Mouse (Mus musculus) megakaryocyte, embryonic 14.5 days (primary cell): ENCODE results near the gene Scn7a. TPM values are rescaled to one million over a fixed set of nuclear protein-coding genes. Genes with fewer than 3 reads are reported as not detected.

ENCODE experiments used
- H3K27me3 ChIP-seq: replicated peaks from 2 replicates; pipeline ENCODE3; 2012; ENCODE audit warnings: inconsistent platforms
- H3K36me3 ChIP-seq: replicated peaks from 2 replicates; pipeline ENCODE3; 2012; ENCODE audit warnings: low read length, inconsistent platforms, mixed read lengths
- H3K4me1 ChIP-seq: 2 replicates; pipeline ENCODE4 v1.6.1; 2012; ENCODE audit warnings: inconsistent platforms
- H3K4me3 ChIP-seq: replicated peaks from 2 replicates; pipeline ENCODE3; 2012; ENCODE audit warnings: moderate library complexity, mild to moderate bottlenecking, inconsistent platforms
- H3K9me3 ChIP-seq: 2 replicates; pipeline ENCODE4 v1.6.1; 2012; ENCODE audit warnings: inconsistent platforms
- FLI1 ChIP-seq: IDR thresholded peaks from 2 replicates; pipeline ENCODE4 v1.6.1; 2012; ENCODE audit warnings: low read length, inconsistent platforms, mixed read lengths
- GATA1 ChIP-seq: IDR thresholded peaks from 3 replicates; pipeline ENCODE4 v1.6.1; 2012; ENCODE audit warnings: mixed read lengths, low read length, inconsistent platforms, borderline replicate concordance
- polyA plus RNA-seq: library from polyadenylated mRNA; stranded (reverse); fragments of >175 nt; gene quantifications from 2 replicates; pipeline ENCODE4 v1.2.3, GENCODE M21; 2012; ENCODE audit warnings: low replicate concordance; ENCODE audit not compliant: insufficient read depth

The Scn7a gene
- polyA plus RNA-seq, 1 experiment, result not detected

DNA sequence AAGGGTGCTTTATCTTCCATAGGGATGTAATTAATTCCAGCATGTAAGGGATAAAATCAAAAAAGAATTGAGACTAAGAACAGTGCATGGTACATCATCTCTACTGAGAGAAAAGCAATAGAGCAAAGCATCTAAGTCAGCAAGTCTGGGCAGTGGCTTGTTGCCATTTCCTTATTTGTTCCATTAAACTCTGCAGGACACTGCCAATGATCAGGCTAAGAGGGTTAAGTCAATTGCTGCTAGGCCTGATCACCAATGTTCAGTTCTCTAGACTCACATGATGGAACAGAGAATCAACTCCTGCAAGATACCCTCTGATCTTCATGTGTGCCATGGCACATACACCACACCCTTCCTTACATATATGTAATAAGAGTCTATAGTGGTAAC, 57.1 kb downstream of the Scn7a start:
- TF ChIP-seq GATA1, result no peak
- TF ChIP-seq FLI1, result no peak
- no peaks in the 10 kb centered on the region for H3K27me3 ChIP-seq
- no peaks in the 10 kb centered on the region for H3K36me3 ChIP-seq
- no peaks in the 10 kb centered on the region for H3K9me3 ChIP-seq
- no peak overlapping the region for H3K4me3 ChIP-seq
- H3K4me1 ChIP-seq, result no peaks in the 10 kb centered on the region

DNA sequence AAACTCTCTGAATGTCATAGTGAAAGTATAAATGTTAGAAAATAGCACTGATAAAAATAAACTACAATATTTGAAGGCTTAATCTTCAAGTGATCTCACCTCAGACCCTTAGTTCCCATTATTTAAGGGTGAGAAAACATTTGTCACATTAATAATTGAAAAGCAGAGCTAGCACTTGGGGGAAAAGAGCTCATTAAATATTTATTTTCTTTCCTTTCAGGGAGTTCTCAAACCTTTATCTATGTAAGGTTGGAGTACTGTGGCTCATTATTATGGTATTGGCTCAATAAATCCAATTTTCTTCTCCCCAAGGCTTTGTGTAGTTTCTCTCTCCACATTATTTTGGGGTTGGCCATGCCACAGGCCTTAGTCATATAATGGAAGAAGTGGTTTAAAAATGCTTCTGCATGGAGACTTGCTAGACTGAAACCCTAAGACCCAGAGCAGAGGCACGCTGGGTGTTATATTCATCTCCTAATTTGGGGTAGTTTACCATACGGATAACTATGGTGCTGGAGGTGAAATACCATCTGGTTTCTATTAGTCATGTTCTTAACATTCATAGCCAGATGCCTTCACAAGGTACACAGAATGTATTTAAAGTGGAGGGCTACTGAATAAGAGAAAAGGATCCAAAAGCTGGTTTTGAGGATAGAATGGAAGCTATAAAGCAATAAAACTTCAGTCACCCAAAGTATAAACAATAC, 57.7 kb downstream of the Scn7a start:
- TF ChIP-seq FLI1, result no peak
- no peaks in the 10 kb centered on the region for H3K36me3 ChIP-seq
- no peaks in the 10 kb centered on the region for H3K4me1 ChIP-seq
- no peak overlapping the region for H3K4me3 ChIP-seq
- H3K9me3 ChIP-seq, result no peaks in the 10 kb centered on the region
- no peaks in the 10 kb centered on the region for H3K27me3 ChIP-seq

DNA sequence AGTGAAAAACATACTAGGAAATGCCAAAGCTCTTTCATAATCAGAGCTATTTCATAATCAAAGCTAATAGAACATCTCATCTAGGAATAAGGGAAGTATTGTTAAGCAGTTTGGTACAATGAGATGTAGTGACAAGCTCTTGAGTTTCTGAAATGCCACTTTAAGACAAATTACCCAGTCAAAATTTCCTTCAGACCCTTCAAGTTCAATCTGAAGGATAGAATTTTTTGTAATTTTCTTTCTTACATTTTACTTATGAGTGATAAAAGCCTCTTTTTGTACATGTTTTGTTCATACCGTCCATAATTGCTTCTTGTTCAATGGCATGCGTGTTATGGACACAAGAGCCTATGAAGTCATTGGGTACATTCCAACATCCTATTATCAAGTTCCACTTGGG, 72.6 kb downstream of the Scn7a start:
- TF ChIP-seq GATA1, result no peak
- no peak for TF ChIP-seq FLI1
- Histone ChIP-seq H3K9me3 (peaks cover under 1% of the 10 kb centered on the region; the same call in 1 of the 2 replicates), H3K4me3 (no peak overlapping the region)

DNA sequence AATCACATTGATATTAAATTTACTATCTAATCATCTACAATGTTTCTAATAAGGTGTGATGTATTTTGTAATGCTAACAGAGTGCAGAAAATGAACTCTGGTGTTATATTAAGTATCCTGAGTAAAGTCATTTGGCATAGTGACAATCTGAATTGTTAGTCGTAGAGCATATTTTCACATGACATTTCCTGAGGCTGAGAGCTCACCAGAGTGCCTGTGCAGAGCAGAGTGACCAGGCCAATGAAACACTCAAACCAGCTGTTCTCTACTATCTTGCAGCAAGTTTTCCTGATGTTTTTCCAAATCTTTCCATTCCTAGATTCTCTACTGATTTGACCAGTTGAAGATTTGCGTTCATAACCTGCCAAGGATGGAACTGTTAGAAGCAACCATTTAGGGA, 92.4 kb downstream of the Scn7a start:
- Histone ChIP-seq H3K4me3 (no peak overlapping the region), H3K9me3 (no peaks in the 10 kb centered on the region), H3K27me3 (no peaks in the 10 kb centered on the region), H3K4me1 (no peaks in the 10 kb centered on the region), H3K36me3 (no peaks in the 10 kb centered on the region)
- TF ChIP-seq GATA1 (no peak), FLI1 (no peak)

More for the DNA sequence above, 72.6 kb downstream of the Scn7a start:
- H3K4me1 ChIP-seq, result no peaks in the 10 kb centered on the region
- no peaks in the 10 kb centered on the region for H3K36me3 ChIP-seq
- H3K27me3 ChIP-seq, result no peaks in the 10 kb centered on the region

DNA sequence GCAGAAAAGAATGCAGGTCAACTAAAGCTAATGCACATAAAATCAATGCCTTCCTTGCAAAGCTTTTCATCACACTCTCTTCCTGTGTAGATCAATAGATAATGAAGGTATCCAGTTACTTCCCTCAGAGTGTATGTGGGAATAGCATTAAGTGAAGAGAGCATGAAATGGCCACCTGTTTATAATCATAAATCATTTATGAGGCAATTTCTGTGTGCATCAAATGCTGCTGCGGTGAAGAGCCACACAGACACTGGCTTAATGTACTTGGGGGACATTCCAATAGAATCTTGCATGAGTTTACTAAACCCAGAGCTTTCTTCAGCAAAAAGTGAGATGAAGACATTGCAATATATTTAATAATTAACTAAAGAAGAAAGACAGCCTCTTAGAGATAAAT, 122.7 kb downstream of the Scn7a start:
- Histone ChIP-seq H3K9me3 (no peaks in the 10 kb centered on the region), H3K4me3 (no peak overlapping the region), H3K36me3 (no peaks in the 10 kb centered on the region), H3K4me1 (no peaks in the 10 kb centered on the region), H3K27me3 (no peaks in the 10 kb centered on the region)
- no peak for TF ChIP-seq FLI1
- TF ChIP-seq GATA1, result no peak

DNA sequence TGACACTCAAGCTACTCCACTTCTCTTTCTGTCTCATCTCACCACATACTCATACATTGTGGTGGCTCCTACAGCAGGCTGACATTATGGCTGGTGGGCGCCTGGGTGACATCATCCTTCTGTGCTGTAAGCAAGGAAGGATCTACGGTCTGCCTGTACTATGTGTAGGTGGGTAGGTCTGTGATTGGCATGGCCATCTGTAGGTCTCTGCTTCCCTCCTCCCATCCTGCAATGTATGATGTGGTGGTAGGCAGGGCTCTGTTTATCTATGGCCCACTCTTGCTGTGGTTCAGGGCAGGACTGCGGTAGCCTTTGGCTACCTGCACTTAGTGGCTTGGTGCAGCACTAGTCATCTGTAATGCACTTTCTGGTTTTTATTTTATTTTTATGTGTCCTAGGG, 128.3 kb downstream of the Scn7a start:
- H3K9me3 ChIP-seq, result peaks cover 20% of the 10 kb centered on the region
- no peak for TF ChIP-seq GATA1
- no peak for TF ChIP-seq FLI1

DNA sequence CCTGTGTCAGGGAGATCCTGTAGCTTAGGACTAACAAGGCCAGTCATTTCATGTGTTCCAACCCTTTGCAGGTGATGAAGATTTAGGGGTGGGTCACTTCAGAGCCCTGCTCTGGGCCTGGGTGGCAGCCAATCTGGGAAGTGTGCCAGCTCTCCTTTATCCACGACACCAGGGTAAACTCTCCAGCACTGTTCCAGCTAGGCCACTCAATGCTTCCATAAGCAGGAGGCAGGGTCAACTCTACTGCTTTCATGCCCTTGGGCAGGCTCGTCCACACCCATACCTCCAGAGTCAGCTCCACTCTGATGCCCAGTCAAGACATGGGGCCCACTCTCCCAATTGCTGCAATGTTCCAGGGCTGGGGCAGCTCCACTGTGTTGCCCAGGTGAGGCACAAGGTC, 129.3 kb downstream of the Scn7a start:
- H3K9me3 ChIP-seq, result peaks cover 22% of the 10 kb centered on the region
- no peaks in the 10 kb centered on the region for H3K27me3 ChIP-seq
- H3K4me3 ChIP-seq, result no peak overlapping the region
- H3K36me3 ChIP-seq, result no peaks in the 10 kb centered on the region
- no peaks in the 10 kb centered on the region for H3K4me1 ChIP-seq
- TF ChIP-seq FLI1 (no peak), GATA1 (no peak)

More for the DNA sequence above, 128.3 kb downstream of the Scn7a start:
- Histone ChIP-seq H3K36me3 (no peaks in the 10 kb centered on the region), H3K4me3 (peak overlapping the region; percentile 51), H3K4me1 (no peaks in the 10 kb centered on the region), H3K27me3 (no peaks in the 10 kb centered on the region)

DNA sequence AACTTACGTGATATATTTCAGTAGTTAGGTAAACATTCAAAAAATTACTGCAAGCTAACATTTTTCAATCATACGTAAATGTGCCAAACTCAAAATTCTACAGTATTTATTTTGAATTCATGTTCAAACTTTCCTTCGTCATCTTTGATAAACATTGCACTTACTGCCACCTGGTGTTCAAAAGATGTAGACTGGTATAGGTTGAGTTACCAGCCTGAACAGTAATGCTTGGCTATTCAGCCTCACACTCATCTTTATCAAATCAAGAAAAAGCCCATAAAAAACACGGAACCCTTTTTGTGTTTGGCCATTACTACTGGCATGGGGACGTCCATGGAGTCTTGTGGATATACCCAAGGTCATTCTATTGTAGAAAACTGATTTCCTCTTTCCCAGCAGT, 140.3 kb downstream of the Scn7a start:
- Histone ChIP-seq H3K36me3 (no peaks in the 10 kb centered on the region), H3K27me3 (no peaks in the 10 kb centered on the region), H3K4me3 (no peak overlapping the region), H3K9me3 (no peaks in the 10 kb centered on the region), H3K4me1 (no peaks in the 10 kb centered on the region)
- TF ChIP-seq GATA1 (no peak), FLI1 (no peak)

DNA sequence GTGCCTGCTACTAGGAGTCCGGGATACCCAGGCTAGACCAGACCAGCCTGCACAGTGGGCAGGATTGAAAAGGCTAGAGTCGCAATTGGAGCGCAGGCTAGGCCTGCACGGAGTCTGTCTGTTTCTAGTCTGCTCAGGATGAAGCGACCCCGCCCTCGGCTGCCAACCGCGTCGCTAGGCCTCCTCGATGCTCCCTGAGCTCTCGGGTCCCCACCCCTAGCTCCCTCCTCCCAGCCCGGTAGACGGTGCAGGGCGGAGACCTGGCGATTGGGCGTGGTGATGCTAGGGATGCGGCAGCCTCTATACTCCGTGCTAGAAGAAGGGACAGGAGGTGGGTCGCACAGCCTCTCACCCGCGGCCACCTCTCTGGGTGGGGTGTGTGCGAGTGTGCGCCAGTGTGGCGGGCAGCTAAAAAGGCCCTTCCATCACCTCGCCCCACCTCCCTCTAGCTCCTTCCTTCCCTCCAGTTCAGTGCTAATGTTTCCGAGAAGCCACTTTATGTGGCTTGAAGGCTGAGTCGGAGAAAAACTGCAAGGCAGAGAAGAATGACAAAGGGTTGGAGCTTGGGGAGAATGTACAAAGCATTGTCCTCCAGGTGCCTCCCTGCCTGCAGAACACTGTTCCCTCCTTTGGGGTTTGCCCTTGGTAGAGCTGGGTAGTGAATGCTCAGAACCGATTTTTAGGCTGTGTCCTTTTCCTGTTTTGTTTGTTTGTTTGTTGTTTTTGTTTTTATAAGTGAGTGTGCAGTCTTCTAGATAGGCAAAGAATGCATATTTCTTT, 149.9 kb downstream of the Scn7a start, which contains the start of gene Scn9a:
Scn9a (minus strand) TSS at position 383 of the 780 bp plus-strand sequence.
- H3K4me3 ChIP-seq, result peak within 1 kb of the TSS; percentile 59
- no peak for TF ChIP-seq FLI1
- TF ChIP-seq GATA1, result no peak
- H3K27me3 ChIP-seq, result peaks cover 9% of the 10 kb centered on the region
- H3K4me1 ChIP-seq, result peaks cover 5% of the 10 kb centered on the region; the same call in 1 of the 2 replicates
- peaks cover 7% of the 10 kb centered on the region for H3K9me3 ChIP-seq
- H3K36me3 ChIP-seq, result no peaks in the 10 kb centered on the region

DNA sequence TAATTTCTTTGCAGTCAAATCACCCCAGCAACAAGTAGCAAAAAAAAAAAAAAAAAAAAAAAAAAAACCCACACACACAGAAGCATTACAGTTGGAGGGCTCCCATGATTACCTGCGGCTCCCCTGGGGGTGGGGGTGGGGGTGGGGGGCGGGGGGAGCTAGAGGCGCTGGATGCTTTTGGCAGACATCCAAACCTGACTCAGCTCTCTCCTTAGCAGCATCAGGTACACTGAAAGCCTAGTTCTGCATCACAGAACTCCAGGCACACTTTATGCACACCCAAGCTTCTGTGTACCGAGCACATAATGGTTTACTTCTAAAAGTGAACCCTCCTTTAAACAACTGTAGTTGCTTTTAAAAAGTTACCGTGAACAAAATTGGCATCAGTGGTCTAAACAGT, 152.0 kb downstream of the Scn7a start:
- no peaks in the 10 kb centered on the region for H3K36me3 ChIP-seq
- TF ChIP-seq FLI1 (no peak), GATA1 (no peak)
- peaks cover 5% of the 10 kb centered on the region; the same call in 1 of the 2 replicates for H3K4me1 ChIP-seq
- no peak overlapping the region for H3K4me3 ChIP-seq
- H3K9me3 ChIP-seq, result peaks cover 10% of the 10 kb centered on the region
- H3K27me3 ChIP-seq, result peaks cover 9% of the 10 kb centered on the region

Other genes with a start within 250 kb of the Scn7a start
- not detected in 2 replicates for gene Scn9a, start 150.0 kb downstream of the Scn7a start, polyA plus RNA-seq